Comparison of ENCODE assay signal across 10 mouse cellular contexts in the genomic region with DNA sequence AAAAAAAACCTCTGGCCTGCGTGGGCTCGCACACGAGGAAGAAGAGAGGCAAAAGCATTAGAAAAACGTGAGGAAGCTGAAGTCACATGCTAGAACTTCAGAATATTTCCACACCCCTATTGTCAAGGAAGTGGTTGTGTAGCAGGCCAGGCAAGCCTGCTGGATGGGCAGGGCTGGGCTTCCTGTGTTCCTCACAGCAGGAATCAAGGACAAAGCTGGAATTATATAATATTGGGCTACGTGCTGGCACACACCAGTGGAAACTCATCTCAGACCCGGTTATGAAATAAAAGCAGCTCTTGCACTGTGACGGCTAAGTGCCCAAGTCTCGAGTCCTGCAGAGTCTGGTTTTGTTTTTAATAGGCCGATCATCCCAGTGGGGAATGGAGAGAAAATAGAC. TPM values are rescaled to one million over a fixed set of nuclear protein-coding genes. Genes with fewer than 3 reads are reported as not detected.
DNase-seq lines count a peak whose midpoint lies in the region; ATAC-seq lines count a peak whose summit lies in the region.
"Had no signal": no experiment of that assay in that cellular context is flagged by ENCODE, and none has a peak within 500 bp of the region (broad histone marks: within the 10 kb centered on the region; RNA-seq: fewer than 3 reads in every experiment).

No protein-coding gene starts in this region.

- WGBS in heart, embryonic 11.5 days (ENCODE audit: insufficient replicate concordance) = 69% methylated on average over 9 of the region's 9 CpGs
- WGBS in heart, embryonic 16.5 days = 52% methylated on average over 9 of the region's 9 CpGs
- WGBS in liver, embryonic 12.5 days (ENCODE audit: insufficient replicate concordance) = 60% methylated on average over 9 of the region's 9 CpGs

- H3K9ac ChIP-seq in heart, embryonic 11.5 days (ENCODE audit: low read depth, low read length) = no peak overlapping the region
- H3K9ac ChIP-seq in heart, embryonic 16.5 days (ENCODE audit: low read length) = no peak overlapping the region
- H3K9ac ChIP-seq in liver, embryonic 12.5 days = no peak overlapping the region

- H3K4me1 ChIP-seq in heart, embryonic 11.5 days (ENCODE audit: control insufficient read depth, insufficient read depth, low read length) = peaks cover 5% of the 10 kb centered on the region; the same call in 1 of the 2 replicates
- peaks cover 35% of the 10 kb centered on the region for H3K4me1 ChIP-seq in heart, embryonic 16.5 days (ENCODE audit: control insufficient read depth, insufficient read depth, low read length)
- H3K4me1 ChIP-seq in liver, embryonic 12.5 days = 0 out of 2 replicates have a peak, but pooled peaks cover 9% of the 10 kb centered on the region
- H3K4me1 ChIP-seq: forebrain, embryonic 10.5 days had no signal

- H3K4me3 ChIP-seq in heart, embryonic 11.5 days (ENCODE audit: low read depth, low read length) = no peak overlapping the region
- H3K4me3 ChIP-seq in heart, embryonic 16.5 days (ENCODE audit: low read length) = no peak overlapping the region
- H3K4me3 ChIP-seq in liver, embryonic 12.5 days = no peak overlapping the region
- H3K4me3 ChIP-seq: forebrain, embryonic 10.5 days; myocyte had no signal

- no peaks in the 10 kb centered on the region for H3K9me3 ChIP-seq in heart, embryonic 11.5 days (replicated peaks; ENCODE audit: control insufficient read depth, low read length)
- H3K9me3 ChIP-seq in heart, embryonic 16.5 days (replicated peaks; ENCODE audit: control insufficient read depth, low read length) = no peaks in the 10 kb centered on the region
- no peaks in the 10 kb centered on the region for H3K9me3 ChIP-seq in liver, embryonic 12.5 days (replicated peaks)
- H3K9me3 ChIP-seq: forebrain, embryonic 10.5 days had no signal

- ATAC-seq in heart, embryonic 11.5 days (replicated peaks; ENCODE audit: insufficient number of reproducible peaks, low FRiP score, low TSS enrichment) = no peak
- no peak for ATAC-seq in heart, embryonic 16.5 days (replicated peaks; ENCODE audit: extremely low read depth, insufficient read depth, low FRiP score)
- no peak for ATAC-seq in liver, embryonic 12.5 days

- no peak overlapping the region for H3K27ac ChIP-seq in heart, embryonic 11.5 days (ENCODE audit: low read depth, low read length)
- peak overlapping the region; percentile 9; the same call in 1 of the 2 replicates for H3K27ac ChIP-seq in heart, embryonic 16.5 days (ENCODE audit: low read length)
- H3K27ac ChIP-seq in liver, embryonic 12.5 days = no peak overlapping the region
- H3K27ac ChIP-seq: forebrain, embryonic 10.5 days had no signal

- no peak overlapping the region for H3K4me2 ChIP-seq in heart, embryonic 11.5 days
- no peak overlapping the region for H3K4me2 ChIP-seq in heart, embryonic 16.5 days (ENCODE audit: low read depth, low read length)
- H3K4me2 ChIP-seq in liver, embryonic 12.5 days = no peak overlapping the region

- H3K36me3 ChIP-seq in heart, embryonic 11.5 days (ENCODE audit: control insufficient read depth, insufficient read depth, low read length) = no peaks in the 10 kb centered on the region
- H3K36me3 ChIP-seq in heart, embryonic 16.5 days (ENCODE audit: control insufficient read depth, insufficient read depth) = no peaks in the 10 kb centered on the region
- H3K36me3 ChIP-seq in liver, embryonic 12.5 days = no peaks in the 10 kb centered on the region
- H3K36me3 ChIP-seq: forebrain, embryonic 10.5 days had no signal

- DNase-seq in heart, adult 11 months = peak; percentile 100
- peak; percentile 41 for DNase-seq in adrenal gland, postnatal 25 days
- peak; percentile 81 for DNase-seq in lung, postnatal 10 days
- no peak for DNase-seq in embryo, embryonic 10 days (ENCODE audit: low spot score)
- no peak for DNase-seq in thymus, postnatal 10 days (ENCODE audit: low spot score in 2 of 2)

- H3K27me3 ChIP-seq in heart, embryonic 11.5 days (ENCODE audit: control insufficient read depth, insufficient read depth, low read length) = no peaks in the 10 kb centered on the region
- no peaks in the 10 kb centered on the region for H3K27me3 ChIP-seq in heart, embryonic 16.5 days (ENCODE audit: control insufficient read depth, insufficient read depth, low read length)
- no peaks in the 10 kb centered on the region for H3K27me3 ChIP-seq in liver, embryonic 12.5 days (replicated peaks)

RNA-seq across cellular contexts. Expression of a gene that starts 13.4 kb away (rescaled TPM):
- polyA plus RNA-seq in heart, embryonic 11.5 days (2014; fragmentation: Nextera tagmentation; extraction: Ambion mirVana) = 13.2 and 17.0 TPM in 2 replicates
- 7.6 and 11.7 TPM in 2 replicates for total RNA-seq in adrenal gland, postnatal 25 days (2021)
- polyA plus RNA-seq in heart, embryonic 16.5 days (2015; fragmentation: Nextera tagmentation; extraction: Ambion mirVana) = 60.9 and 62.6 TPM in 2 replicates
- polyA plus RNA-seq in liver, embryonic 12.5 days (2016; fragmentation: Nextera tagmentation; extraction: Ambion mirVana) = 16.8 and 19.9 TPM in 2 replicates

RNA-seq across cellular contexts. Expression of a gene that starts 15.0 kb away (rescaled TPM):
- 71.3 and 74.0 TPM in 2 replicates for polyA plus RNA-seq in heart, embryonic 11.5 days (2014; fragmentation: Nextera tagmentation; extraction: Ambion mirVana)
- 61.0 and 94.1 TPM in 2 replicates for total RNA-seq in adrenal gland, postnatal 25 days (2021)
- 119 and 134 TPM in 2 replicates for polyA plus RNA-seq in heart, embryonic 16.5 days (2015; fragmentation: Nextera tagmentation; extraction: Ambion mirVana)
- 38.0 and 43.1 TPM in 2 replicates for polyA plus RNA-seq in liver, embryonic 12.5 days (2016; fragmentation: Nextera tagmentation; extraction: Ambion mirVana)

RNA-seq across cellular contexts. Expression of a gene that starts 30.0 kb away (rescaled TPM):
- polyA plus RNA-seq in heart, embryonic 11.5 days (2014; fragmentation: Nextera tagmentation; extraction: Ambion mirVana) = 855 and 931 TPM in 2 replicates
- 192 and 221 TPM in 2 replicates for total RNA-seq in adrenal gland, postnatal 25 days (2021)
- 634 and 654 TPM in 2 replicates for polyA plus RNA-seq in heart, embryonic 16.5 days (2015; fragmentation: Nextera tagmentation; extraction: Ambion mirVana)
- polyA plus RNA-seq in liver, embryonic 12.5 days (2016; fragmentation: Nextera tagmentation; extraction: Ambion mirVana) = 577 and 600 TPM in 2 replicates

RNA-seq across cellular contexts. Expression of a gene that starts 33.2 kb away (rescaled TPM):
- 19.0 and 19.5 TPM in 2 replicates for polyA plus RNA-seq in heart, embryonic 11.5 days (2014; fragmentation: Nextera tagmentation; extraction: Ambion mirVana)
- 30.1 and 31.1 TPM in 2 replicates for total RNA-seq in adrenal gland, postnatal 25 days (2021)
- 14.7 and 15.0 TPM in 2 replicates for polyA plus RNA-seq in heart, embryonic 16.5 days (2015; fragmentation: Nextera tagmentation; extraction: Ambion mirVana)
- 14.2 and 15.0 TPM in 2 replicates for polyA plus RNA-seq in liver, embryonic 12.5 days (2016; fragmentation: Nextera tagmentation; extraction: Ambion mirVana)

RNA-seq across cellular contexts. Expression of a gene that starts 53.0 kb away (rescaled TPM):
- 44.5 and 48.1 TPM in 2 replicates for polyA plus RNA-seq in heart, embryonic 11.5 days (2014; fragmentation: Nextera tagmentation; extraction: Ambion mirVana)
- total RNA-seq in adrenal gland, postnatal 25 days (2021) = 8.7 and 9.8 TPM in 2 replicates
- polyA plus RNA-seq in heart, embryonic 16.5 days (2015; fragmentation: Nextera tagmentation; extraction: Ambion mirVana) = 45.9 and 46.9 TPM in 2 replicates
- polyA plus RNA-seq in liver, embryonic 12.5 days (2016; fragmentation: Nextera tagmentation; extraction: Ambion mirVana) = 29.5 and 29.8 TPM in 2 replicates

Comparison
In these comparisons a context has a peak if more than half of its experiments do, and no peak if none do; other contexts are left out.
1. DNase-seq: peak in heart, adult 11 months (single experiment), adrenal gland, postnatal 25 days (single experiment) and lung, postnatal 10 days (single experiment); none in embryo, embryonic 10 days (single experiment) and thymus, postnatal 10 days (0 of 2).